Mouse (Mus musculus): ENCODE data around the gene Hpse2.

Gene Hpse2

DNA sequence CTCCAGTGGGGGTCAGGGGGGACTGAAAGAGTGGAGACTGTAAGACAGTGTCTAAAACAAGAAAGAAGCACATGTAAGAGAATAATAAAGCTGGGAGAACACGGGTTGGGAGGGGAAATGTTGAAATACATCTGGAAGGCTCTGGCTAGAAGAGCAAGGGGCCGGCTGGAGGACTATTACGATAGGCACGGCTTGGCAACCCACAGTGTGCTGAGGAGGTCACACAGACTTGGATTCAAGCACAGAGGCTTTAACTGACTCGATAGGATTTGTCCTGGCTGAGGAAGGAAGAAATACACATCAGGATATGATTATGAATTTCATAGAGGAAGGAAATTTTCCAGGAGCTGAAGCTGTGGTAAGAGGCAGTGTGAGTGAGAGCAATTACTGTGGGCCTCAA, 414.4 kb downstream of the Hpse2 start:
- no peak for DNase-seq (ENCODE audit: low read depth, low spot score)

DNA sequence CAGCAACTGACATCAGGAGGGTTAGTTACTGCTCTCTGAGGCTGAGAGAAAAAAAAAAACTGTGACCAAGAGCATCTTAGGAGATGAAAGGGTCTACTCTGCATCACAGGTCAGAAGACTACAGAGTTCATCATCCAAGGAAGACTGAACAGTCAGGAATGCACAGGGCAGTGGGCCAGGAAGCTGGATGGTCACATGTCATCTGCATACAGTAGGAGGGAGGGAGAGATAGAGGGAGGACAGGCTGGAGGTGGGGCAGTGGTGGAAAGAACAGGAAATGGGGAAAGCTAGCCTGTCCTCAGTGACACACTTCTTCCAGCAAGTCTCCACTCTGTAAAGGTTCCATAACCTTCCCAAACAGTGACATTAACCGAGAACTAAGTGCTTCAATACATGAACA, 423.0 kb downstream of the Hpse2 start:
- DNase-seq (ENCODE audit: low read depth, low spot score): peak; percentile 7

DNA sequence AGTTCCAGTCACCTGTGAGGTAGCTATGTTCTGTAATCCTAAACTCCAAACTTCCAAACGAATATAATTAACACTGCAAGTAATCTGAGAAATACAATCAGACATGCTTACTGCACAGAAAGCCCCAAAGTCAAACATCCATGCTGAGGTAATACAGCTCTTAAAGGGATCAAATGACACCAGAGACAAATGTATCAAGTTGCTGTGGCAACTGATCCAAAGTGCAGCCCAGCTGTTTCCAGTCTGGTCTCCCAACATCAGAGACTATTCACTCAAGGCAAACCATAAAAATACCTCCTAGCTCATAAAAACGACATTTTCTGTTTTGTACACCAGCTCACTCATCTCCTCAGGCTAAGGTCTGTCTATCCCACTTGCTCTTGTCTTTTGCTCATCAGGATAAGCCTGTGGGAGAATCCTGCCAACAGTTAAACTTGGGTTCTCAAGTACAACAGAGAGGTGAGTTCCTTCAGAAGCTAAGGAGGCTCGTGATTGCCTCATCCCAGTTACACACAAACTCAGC, 440.0 kb downstream of the Hpse2 start:
- no peak for DNase-seq (ENCODE audit: low read depth, low spot score)

DNA sequence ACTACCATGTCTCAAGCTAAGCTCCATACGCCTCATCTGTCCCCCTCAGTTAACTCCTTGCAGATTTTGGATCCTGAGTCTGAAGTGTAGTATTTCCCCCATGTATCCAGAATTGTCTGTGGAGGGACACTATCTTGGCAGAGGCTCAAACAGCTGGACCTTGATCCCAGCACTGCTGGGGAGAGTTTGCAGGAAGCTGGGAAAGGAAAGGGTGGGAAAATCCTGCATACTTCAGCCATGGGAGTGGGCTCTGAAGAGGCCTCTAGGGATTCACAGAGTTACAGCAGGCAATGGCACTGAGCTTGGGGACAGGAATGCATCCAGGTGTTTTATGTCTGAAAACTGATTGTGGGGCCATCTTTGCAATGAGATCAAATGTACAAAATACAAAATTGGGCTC, 450.6 kb downstream of the Hpse2 start:
- DNase-seq (ENCODE audit: low read depth, low spot score): no peak

DNA sequence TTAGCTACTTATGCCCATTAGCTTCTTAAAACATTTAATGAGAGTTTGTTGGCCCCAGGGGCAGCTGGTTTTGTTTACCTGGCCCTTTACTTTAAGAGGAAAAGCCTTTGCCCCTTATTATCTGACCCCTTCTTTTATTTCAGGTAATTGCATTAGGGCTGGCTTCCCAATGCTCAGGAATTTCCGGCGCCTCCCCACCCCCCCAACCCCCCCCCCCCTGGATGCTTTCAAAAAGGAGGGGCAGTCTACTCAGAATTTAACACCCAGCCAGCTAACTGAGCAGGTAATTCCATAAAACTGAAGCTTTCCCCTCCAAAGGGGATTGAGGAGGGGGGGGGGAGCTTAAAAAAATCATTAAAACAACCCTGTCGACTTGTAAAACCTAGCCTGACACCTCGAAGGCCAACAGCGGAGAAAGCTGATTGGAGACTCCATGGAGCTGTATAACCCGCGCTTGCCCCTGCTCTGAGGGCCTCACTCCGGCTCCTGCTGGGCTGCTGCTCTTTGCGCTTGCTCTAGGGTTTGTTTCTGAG, 451.4 kb downstream of the Hpse2 start:
- peak; percentile 46 for DNase-seq (ENCODE audit: low read depth, low spot score)

DNA sequence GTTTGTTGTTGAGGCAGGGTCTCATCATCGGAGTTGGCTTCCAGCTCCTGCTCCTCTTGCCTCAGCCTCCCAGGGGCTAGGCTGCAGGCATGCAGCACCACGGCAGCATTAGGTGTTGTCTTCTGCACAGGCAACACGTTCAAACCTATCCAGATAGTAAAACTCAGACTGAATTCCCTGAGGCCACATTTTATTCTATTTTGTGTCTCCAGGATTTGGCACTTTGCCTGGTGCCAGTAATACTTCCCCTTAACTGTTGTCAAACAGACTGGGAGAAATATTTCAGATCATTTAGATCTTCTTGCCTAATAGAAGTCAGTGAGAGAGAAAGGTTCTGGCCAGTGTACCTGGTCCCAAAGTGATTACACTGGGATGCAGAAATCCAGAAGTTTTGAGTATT, 458.5 kb downstream of the Hpse2 start:
- no peak for DNase-seq (ENCODE audit: low read depth, low spot score)

DNA sequence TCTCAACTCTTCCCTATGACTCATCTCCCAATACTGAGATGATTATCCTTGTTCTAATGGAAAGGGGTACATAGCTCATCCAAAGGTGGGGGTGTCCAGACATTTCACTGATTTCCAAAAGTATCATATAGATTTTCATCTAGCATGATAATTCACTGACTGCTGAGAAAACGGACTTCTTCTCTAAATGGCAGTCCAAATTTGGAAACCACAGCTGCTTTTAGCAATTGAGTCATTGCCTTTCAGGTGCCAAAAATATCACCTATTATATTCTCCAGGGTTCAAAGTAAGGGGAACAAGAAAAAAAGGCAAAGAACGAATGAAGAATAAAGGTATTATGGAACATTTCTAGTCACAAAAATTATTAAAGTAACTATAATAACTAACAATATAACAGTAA, 459.9 kb downstream of the Hpse2 start:
- DNase-seq (ENCODE audit: low read depth, low spot score): no peak

DNA sequence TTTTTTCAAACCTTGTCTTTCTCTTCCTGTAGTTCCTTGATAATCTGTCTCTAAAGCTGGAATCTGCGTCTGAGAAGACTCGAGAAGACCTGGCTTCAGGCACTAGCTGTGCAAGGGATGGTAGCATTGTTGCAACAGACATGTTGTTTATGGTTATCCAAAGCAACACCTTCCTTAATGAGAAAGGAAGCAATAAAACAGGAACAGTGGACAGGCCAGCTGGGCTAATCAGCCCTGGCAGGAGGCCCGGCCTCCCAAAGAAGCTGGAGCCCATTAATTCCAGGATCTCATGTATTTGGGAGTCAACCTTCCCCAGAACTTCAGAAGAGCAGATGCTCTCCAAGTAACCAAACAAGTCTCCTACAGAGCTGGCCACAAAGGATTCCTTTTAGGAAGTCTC, 465.5 kb downstream of the Hpse2 start:
- no peak for DNase-seq (ENCODE audit: low read depth, low spot score)

DNA sequence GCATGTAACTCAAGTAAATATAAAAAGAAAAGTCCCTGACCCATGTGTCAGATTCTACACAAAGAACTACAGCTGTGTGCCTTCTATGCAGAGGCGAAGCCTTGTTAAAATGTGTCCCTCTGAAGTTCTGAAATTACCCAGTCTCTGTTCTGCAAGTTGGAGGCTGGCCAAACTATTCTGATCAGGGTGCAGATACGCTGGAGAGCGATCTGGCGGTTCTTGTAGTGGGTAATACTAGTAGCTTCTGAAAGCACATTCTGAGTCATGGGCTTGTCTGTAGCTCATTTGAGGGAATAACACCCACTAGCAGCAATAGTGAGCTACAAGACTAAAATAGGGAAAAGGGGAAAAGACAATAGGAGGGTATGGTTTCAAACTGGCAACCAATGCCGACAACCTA, 474.5 kb downstream of the Hpse2 start:
- DNase-seq (ENCODE audit: low read depth, low spot score): no peak

DNA sequence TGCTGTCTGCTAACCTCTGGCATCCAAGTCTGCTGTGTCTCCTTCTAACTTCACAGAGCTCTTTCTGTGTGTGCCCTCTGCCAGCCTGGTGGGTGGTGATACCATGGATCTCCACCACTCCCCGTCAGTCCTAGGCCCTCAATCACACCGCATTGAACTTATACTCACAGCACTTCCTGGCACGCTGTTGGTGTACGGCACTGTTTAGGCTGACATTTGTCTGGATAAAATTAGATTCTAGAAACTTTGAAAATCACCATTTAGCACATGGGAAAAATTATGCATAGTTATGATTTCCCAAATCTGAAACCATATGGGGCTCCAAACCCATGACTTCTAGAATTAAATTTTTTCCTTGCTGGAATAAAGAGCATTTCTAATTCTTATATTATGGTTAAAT, 478.4 kb downstream of the Hpse2 start:
- DNase-seq (ENCODE audit: low read depth, low spot score): no peak

DNA sequence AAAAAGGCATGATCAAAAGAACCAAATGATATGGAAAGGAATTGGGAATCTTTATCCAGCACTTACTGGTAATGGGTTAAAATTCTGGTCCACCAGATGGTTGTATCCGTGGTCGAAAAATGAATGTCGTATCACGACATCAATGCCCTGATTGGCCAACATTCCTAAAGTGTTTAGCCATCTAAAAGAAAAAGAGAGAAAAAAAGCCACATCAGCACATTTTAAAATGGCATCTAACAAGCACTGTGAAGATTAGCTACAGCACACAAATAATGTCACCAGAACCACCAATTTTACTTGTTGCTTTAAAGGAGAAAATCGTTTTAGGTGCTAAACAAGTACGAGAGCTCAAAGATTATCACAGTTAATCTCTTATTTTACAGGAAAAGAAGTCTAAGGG, 479.6 kb downstream of the Hpse2 start:
- no peak for DNase-seq (ENCODE audit: low read depth, low spot score)

DNA sequence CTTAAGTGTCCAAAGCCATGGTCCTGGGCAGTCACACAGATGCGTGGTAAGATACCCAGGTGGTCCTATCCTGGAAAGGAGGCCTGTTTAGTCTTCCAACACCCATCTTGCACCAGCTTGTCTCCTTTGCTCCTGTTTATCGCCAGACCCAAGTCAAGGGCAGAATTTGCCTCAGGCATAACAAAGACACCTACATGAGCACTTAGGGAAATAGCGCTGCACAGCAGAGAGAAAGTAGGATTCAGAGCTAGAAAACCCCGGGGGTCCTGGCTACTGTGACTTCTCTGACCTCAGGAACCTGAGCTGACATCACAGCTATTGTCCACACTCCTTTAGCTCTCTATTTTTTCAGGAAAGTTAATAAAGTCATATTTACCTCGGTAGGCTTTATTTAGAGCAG, 481.8 kb downstream of the Hpse2 start:
- DNase-seq (ENCODE audit: low read depth, low spot score): peak; percentile 91

DNA sequence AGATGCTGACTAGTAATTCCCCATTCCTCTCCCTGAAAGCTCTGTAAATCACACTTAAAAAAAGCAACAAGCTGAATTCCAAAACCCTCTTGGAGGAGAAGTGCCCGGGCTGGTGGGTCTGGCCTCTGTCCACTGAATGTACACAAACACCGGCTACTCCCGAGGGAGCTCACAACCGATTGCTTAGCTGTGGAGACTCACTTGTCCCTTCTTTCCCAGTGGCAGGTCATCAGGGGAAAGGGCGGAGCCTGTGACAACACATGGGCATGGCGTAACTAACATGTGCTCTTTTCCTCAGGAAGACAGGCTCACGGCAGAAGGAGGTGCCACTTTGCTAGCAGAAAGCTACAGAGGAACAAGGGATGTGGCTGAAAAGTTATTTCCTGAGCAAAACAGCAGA, 483.4 kb downstream of the Hpse2 start:
- DNase-seq (ENCODE audit: low read depth, low spot score): no peak

DNA sequence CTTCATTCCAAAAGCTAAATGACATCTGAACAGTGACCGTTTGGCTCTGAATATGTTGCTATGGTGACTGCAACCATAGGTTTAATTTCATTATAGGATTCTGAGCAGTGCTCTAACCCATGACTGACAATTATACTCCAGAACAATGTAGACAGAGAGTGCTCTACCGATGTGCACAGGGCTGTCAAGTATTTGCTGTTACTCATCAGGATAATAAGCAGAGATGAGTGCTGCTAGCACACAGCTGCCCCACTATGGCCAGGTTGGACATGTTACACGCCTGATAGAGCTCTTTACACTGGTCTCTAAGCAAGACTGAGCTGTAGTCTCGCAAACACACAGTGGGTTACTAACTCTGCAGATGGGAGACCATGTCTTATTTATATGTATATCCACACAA, 483.9 kb downstream of the Hpse2 start:
- no peak for DNase-seq (ENCODE audit: low read depth, low spot score)

DNA sequence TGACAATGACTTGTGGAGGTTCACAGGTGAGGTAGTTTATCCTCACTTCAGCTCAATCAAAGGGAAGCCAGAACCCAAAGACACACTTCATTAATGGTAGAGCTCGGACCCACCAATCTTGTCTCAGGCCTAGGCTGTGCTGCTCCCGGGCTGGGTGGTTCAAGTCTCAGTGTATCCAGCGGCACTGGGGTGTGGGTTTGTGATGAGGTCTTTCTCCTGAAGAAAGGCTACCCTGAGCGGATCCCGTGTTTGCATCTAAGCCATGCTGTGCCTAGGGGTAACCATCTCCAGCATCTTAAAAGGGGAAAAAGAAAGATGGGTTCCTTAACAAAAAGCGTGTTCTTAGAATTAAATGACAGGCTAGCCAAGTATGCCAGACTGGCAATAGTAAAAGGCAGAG, 484.3 kb downstream of the Hpse2 start:
- no peak for DNase-seq (ENCODE audit: low read depth, low spot score)

DNA sequence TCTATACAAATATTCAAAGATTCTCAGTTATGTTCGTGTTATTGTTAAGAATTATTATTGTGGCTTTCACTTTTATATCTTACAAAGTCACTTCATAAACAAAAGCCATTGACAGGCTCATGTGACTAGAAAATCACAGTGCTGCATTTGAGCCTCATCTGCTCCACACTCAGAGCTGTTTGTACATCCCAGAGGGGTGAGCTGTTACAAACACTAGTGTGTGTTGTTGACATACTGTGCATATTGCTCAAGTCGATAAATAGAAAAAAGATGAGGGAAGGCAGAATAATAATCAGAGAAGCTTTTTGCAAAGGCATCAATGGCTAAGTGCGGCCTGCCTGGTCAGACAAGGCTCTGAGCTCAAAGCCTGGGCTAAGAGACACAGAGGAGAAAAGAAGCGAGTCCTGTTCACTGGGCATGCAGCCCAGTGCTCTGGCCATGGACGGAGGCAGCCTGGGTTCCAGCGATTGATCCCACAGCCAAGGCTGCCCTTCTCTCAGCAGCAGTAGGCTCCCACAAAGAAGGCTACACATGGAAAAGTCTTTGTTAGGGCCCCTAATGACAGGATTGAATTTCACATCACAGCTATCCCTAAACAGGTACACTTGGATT, 485.6 kb downstream of the Hpse2 start:
- DNase-seq (ENCODE audit: low read depth, low spot score): no peak

DNA sequence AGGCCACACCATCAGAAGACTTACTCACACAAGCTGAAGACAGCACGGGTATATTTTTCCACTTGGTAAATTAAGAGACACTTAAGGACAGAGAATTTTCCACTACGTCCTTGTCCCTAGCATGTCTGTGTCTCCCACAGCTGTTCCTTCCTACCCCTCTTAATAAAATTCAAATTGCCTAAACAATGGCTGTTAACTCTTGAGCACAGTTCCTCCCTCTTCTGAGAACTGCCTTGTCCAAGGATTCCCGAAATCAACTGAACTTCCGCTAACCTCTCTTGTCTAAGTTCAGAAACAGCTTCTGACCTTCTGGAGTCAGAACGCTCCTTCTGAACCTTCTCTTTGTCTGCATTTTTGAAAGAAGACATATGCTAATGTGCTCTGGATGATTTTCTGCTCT, 496.6 kb downstream of the Hpse2 start:
- DNase-seq (ENCODE audit: low read depth, low spot score): peak; percentile 75

DNA sequence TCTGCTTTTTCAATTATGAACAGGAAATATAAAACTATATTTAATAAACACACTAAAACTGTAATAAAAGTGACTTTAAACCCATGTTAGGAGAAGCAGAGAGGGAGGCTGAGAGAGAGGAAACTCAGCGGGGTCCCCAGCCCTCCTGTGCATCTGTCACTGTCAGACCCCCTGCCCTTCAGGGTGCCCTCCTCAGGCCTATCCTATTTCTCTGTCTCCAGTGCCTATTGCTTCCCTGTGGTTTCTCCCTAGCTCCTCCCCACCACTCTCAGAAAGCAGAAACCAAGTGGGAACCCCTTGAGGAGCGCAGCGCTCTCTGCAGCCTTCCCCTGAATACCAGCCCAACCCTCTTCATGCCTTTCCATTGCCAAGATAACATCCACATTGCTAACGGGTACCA, 510.5 kb downstream of the Hpse2 start:
- DNase-seq (ENCODE audit: low read depth, low spot score): no peak

DNA sequence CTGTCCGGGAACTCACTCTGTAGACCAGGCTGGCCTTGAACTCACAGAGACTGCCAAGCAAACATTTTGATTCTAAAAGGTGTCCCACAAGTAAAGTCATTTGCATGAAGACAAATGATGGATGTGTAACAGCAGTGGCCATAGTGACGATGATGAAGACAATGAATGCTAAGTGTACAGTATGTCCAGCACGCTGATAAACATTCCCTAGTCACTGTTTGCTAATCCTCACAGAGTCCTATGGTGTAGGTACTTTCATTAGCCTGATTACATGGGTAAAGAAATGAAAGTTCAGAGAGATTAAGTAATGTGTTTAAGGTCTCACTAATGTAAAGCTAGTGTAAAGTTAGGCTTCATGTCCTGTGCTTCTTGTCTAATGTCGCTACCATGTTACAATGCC, 511.6 kb downstream of the Hpse2 start:
- no peak for DNase-seq (ENCODE audit: low read depth, low spot score)

DNA sequence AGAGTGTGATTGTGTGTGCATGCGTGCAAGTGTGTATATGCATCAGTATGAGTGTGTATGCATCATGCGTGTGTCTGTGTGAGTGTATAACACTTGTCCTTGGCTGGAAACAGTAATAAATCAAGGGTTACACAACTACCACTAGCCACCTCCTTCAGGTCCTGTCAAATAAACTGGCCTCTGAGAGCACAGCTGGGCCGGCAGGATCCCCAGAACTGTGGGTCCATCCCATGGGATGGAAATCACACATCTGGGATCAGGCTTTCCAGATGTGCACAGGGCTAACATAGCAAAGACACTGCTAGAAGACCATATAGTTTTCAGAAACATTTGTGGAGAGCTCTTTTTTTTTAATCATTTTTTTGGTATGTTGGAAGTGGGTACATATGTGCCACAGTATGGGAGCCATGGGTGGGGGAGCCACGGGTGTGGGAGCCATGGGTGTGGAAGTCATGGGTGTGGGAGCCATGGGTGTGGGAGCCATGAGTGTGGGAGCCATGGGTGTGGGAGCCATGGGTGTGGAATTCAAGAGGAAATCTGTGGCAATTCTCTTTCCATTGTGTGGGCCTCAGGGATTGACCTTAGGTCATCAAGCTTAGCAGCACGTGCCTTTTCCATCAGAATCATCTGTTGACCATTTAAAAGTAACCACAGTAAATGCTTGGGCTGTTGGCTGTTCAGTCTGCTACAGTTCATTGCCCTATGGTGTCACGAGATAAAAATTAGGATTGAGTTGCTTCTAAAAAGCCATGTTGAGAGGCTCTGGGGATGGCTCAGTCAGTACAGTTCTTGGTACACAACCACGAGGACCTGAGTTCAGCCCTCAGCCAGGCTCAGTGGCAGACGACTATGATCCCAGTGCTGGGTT, 518.3 kb downstream of the Hpse2 start:
- DNase-seq (ENCODE audit: low read depth, low spot score): peak; percentile 53

DNA sequence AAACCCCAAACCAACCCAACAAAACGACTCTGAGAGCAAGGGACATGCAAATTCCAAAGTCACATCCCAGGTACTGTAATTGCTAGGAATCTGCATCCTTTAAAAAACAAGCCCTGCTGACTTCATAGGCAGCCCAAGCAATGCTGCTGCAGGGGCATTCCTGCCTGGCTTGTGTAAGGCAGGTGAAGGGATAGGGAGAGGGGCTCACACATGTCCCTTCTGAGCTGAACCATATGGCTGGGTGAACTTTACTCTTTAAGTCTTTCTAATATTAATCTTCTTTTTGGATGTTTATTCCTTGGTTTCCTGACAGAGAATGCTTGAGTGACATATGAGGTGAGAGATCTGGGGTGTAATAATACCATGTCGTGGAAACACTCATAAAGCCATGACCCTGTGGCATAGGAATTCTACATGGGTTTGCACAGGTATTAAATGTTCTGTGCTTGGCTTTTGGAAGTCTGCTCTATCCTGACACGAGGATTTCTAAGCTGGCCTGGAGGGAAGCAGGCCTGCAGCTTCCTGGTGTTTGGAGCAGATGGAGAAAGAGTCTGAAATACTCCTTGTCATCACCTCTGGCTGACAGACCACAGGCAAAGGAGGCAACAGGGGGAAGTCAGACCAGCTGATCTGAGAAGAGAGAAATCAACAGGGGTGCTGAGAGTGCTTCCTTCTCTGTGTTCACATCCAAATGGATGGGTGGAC, 519.0 kb downstream of the Hpse2 start:
- DNase-seq (ENCODE audit: low read depth, low spot score): no peak

DNA sequence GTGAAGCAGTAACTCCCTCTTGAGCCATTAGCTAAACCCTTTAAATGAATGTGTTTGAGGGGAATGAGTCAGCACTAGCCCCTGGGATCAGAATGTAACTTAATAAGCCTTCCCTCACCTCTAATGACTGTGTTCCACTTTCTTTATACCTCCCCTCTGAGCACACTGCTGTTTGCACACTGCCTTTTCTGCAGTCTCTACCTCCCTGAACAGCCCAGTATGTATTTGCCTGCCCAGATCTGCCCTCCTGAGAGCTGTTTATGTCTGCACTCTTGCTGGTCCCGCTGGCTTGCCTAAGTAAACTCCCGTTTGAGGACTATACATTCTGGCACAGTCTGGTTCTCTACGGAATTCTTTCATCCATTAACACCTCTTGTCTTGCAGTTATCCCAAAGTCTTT, 525.1 kb downstream of the Hpse2 start:
- DNase-seq (ENCODE audit: low read depth, low spot score): no peak

All from ZHBTc4 (cell line).